Mouse (Mus musculus) cerebellum, postnatal 25 days (tissue): ENCODE data around the gene Cd164.

Source experiments
- DNase-seq, 2 experiments: peaks; one replicate each; pipeline ENCODE4 v3.0.0; 2021; ENCODE audit warnings: mixed read lengths in 2 of 2

Cd164 gene

DNA sequence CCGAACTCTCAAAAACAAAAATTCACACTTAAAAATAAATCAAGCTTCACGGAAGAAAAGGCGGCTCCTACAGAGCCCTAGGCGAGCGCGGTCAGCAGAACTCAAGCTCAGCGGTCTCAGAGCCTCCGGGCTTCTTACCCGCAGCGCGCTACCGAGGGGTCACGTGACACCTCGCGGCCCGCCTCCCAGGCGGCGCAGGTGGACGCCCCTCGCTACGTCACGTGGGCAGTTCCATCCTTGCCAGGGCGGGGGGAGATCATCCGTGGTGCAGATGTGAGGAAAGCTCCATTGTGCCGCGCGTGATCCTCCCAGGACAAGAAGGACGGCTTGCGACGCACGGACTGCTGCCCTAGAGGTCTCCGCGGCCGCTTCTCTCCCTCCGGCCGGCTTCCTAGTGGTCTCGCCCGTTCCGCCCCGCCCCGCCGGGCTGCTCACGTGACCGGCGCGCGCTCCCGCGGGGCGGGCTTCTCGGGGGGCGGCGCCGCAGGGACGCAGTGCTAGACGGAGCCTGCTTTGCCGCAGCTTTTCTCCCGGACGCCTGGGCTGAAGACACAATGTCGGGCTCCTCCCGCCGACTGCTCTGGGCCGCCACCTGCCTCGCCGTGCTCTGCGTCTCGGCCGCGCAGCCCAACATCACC, at the start of gene Cd164:
Cd164 (plus strand) TSS at position 434 of the 638 bp plus-strand sequence.
- peak; percentile 95 to 96 for DNase-seq

GRCm38 (mm10) chr10:41470693-41471092, 48.5 kb upstream of the Cd164 start:
- no peak for DNase-seq

- DNase-seq = no peak
Measured at GRCm38 (mm10) chr10:41472534-41472933, 46.7 kb upstream of the Cd164 start.

DNA sequence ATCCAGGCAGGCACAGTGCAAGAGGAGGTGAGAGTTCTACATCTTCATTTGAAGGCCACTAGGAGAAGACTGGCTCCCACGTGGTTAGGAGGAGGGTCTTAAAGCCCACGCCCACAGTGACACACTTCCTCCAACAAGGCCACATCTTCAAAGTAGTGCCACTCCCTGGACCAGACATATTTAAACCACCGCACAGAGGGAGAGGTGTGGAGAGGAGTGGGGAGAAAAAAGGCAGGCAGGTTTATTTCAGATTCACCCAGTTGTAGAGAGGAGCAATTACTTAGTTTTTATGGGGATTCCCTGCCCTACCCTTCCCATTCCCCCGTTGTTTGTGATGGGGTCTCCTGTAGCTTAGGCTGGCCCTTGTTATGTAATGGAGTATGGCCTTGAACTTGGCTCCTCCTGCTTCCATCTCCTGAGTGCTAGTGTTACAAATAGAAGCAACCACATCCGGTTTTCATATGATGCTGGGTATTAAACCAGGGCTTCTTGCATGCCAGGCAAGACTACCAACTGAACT, 46.2 kb upstream of the Cd164 start:
- no peak for DNase-seq

DNA sequence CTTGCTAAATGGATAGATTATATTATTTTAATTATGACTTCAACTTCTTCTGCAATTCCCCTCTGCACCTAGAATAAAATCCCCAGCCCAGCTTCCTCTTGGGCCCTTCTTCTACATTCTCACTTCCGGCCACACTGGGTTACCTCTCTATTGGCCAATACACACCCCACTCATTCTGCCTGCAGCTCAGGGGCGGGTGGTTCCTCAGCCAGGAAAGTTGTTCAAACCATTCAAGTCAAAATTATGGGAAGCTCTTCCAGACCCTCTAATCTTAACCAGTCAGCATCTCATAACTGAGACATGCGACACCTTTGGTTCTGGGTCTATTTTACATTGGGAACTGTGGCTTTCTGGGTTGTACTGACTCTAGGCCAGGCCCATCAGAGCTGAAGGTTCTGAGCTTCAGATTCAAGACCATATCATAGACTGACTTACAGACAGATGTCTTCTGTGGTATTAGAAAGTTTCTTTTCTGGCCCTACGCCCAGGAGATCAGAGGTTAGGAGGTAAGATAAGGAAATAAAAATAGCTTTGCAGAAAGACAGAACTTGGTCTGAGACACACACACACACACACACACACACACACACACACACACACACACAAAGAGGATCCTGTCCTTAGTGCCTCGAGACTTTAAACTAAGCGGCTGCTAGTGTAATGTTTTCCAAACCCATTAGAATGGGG, 45.3 kb upstream of the Cd164 start:
- DNase-seq = no peak

DNA sequence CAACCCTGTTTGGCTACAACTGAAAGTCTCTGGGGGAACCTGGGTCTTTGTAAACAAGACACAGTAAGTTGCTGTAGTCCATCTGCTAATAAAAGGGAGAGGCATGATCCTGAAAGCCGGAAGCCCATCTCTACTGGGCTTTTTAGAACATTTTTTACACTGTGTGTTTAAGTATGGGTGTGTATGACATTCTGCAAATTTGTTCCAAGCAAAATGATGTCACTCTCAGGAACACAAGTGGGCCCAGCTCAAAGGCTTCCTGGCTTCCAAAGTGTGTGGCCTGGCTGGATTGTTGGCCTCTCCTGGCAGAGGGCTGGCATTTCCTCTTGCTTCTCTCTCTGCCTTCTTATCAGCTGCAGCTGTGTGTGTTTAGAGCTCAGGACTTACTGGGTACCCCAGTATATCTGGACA, 44.2 kb upstream of the Cd164 start:
- DNase-seq = no peak

- peak in 1 of 2 experiments; percentile 40 for DNase-seq
Measured at GRCm38 (mm10) chr10:41476171-41477017, 42.8 kb upstream of the Cd164 start, which contains the start of gene Mical1. Mical1 (plus strand) TSS chr10:41476314.

- DNase-seq = no peak
Measured at GRCm38 (mm10) chr10:41477018-41477277, 42.3 kb upstream of the Cd164 start.

DNA sequence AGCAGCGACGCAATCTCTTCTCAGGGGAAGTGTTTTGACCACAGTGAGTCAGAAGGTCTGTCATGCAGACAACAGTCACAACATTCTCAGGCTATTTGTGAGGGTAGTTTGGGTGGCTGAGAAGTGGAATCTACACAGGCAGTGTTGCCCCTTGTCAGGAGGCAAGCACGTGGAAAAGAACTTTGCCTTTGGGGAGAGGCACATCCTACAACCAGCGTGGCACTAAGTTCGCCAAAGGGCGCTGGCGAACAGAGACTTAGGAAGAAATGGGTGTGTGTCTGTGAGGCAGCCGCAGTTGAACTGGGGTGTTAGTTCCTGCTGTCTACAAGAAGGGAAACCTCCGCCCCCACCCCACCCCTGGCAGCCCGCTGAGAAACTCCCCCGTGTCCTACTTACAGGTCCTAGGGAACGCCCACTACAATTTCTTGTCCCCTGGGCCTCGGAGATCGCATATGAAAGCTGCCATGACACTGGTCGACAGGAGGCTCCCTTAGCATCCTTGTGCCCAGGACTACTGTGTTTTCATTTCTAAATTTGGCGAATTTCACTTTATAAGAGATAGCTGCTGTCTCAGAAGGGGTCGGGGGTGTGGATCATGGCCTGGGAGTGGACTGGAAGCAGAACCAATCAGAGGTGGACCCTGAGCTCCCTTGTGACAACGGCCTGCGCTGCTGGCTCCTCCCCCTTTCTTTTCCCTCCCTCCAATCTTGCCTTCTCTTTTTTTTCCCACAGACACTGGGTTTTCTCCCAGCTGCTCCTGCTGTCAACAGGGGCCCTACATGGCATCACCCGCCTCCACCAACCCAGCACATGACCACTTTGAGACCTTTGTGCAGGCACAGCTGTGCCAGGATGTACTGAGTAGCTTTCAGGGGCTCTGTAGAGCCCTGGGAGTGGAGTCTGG, 41.7 kb upstream of the Cd164 start:
- DNase-seq = peak in 1 of 2 experiments; percentile 28

- DNase-seq = no peak
Measured at GRCm38 (mm10) chr10:41479961-41480360, 39.3 kb upstream of the Cd164 start.

DNA sequence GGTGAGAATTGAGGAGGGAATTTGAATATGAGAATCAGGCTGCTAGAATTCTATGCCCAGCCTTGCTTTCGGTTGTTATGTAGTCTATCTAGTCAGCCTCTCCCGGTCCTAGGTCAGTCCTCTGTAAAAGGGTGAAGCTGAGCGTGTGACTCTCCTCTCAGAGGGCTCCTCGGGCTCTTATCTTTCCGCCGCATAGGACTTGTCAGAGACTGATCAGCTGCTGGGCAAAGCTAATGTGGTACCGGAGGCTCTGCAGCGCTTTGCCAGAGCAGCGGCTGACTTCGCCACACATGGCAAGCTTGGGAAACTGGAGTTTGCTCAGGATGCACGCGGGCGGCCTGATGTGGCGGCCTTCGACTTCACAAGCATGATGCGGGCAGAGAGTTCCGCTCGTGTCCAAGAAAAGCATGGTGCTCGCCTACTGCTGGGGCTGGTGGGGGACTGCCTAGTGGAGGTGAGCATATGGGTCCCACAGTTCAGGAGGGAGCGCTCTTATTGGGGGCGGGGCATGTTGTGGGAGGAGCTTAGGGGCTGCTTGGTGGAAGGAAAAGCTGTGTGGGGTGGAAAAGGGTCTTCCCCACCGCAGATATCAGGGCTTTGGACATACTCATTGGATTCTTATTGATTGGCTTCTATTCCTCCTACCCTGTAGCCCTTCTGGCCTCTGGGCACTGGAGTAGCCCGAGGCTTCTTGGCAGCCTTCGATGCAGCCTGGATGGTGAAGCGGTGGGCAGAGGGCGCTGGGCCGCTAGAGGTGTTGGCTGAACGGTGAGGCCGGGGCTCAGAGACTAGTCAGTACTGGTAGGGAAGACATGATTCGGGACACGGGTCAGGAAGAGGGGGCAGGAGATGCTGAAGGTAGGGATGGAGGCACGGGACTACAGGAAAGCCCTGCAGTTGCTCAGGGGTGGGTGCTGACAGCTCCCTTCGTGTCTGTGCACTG, 38.0 kb upstream of the Cd164 start:
- peak in 1 of 2 experiments; percentile 21 for DNase-seq

GRCm38 (mm10) chr10:41482446-41482845, 36.8 kb upstream of the Cd164 start:
- DNase-seq = peak in 1 of 2 experiments; percentile 49

- no peak for DNase-seq
Measured at GRCm38 (mm10) chr10:41485778-41486177, 33.4 kb upstream of the Cd164 start.

DNA sequence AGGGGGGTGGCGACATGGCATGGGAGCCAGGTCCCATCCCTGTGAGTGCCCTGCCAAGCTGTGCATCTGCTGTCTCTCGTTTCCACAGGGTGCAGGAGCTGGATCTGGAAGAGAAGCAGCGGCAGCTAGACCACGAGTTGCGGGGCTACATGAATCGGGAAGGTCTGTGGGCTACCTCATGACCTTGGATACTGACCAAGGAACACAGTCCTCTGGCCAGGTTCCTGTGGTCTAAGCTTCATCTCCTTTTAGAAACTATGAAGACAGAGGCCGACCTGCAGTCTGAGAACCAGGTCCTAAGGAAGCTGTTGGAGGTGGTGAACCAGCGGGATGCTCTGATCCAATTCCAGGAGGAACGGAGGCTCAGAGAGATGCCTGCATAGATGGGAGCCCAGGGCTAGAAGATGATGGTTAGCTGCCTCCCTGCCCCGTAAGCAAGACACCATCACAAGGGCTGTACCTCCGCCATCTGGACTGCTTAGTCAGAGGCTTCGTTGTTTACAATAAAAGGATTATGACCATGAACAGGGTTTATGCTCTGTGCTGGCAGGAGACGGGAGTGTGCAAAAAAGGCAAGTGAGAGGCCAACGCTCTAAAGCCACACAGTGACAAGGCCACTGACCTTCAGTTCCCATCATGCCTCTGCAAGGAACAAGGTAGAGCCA, 32.6 kb upstream of the Cd164 start:
- DNase-seq = peak in 1 of 2 experiments; percentile 24

- DNase-seq = no peak
Measured at GRCm38 (mm10) chr10:41488877-41489276, 30.3 kb upstream of the Cd164 start.

- no peak for DNase-seq
Measured at GRCm38 (mm10) chr10:41489294-41489693, 29.9 kb upstream of the Cd164 start.

DNA sequence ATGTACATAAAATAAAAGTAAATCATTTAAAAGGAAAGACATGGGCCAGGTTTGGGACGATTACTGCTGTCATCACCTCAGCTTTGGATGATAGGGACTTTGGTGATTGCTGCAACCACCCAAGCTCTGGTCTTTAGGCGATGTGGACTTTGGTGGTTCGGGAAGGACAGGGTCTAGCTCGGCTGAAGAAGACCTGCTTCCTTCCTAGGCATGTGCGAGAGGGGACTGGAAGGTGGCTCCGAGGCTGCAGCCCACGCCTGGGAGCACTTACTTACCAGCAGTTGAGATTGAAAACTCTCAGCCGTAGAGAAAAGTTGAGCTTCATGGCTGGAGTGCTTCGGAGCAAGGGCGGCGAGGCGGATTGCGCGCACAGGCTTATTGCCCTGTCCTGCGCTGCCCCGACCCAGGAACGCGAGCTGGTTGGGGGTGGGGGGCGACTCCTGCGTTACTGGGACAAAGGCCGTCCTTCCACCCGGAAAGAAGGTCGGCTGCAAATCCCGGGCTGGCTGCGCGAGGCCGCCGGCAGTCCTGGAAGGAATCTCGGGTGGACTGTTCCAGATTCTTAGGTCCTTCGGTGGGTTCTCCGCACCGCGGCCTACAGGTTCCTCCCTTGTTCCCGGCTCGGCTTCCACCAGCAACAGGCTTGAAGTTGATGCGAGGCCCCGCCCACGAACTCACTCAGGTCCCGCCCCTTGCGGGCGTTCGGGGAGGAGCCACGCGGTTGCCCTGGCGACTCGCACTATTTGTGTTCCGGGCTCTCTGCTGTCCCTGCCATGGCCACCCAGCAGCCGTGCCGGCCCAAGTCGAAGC, 29.3 kb upstream of the Cd164 start, which contains the start of the genes Smpd2 and Ppil6:
Smpd2 (minus strand) TSS at position 662 of the 810 bp plus-strand sequence.
Ppil6 (plus strand) TSS at position 732 of the 810 bp plus-strand sequence.
- peak; percentile 91 to 95 for DNase-seq

GRCm38 (mm10) chr10:41490518-41490873, 28.7 kb upstream of the Cd164 start:
- DNase-seq = no peak

- DNase-seq = peak in 1 of 2 experiments; percentile 12
Measured at GRCm38 (mm10) chr10:41491111-41491510, 28.1 kb upstream of the Cd164 start.

GRCm38 (mm10) chr10:41500941-41501340, 18.3 kb upstream of the Cd164 start:
- peak in 1 of 2 experiments; percentile 22 for DNase-seq
